Mouse (Mus musculus) kidney, postnatal 10 days (tissue): ENCODE measurements around the gene Scarb1.

Source experiments
- DNase-seq: peaks from one replicate; pipeline ENCODE4 v3.0.0; 2021; ENCODE audit warnings: mixed read lengths

Scarb1 gene

DNA sequence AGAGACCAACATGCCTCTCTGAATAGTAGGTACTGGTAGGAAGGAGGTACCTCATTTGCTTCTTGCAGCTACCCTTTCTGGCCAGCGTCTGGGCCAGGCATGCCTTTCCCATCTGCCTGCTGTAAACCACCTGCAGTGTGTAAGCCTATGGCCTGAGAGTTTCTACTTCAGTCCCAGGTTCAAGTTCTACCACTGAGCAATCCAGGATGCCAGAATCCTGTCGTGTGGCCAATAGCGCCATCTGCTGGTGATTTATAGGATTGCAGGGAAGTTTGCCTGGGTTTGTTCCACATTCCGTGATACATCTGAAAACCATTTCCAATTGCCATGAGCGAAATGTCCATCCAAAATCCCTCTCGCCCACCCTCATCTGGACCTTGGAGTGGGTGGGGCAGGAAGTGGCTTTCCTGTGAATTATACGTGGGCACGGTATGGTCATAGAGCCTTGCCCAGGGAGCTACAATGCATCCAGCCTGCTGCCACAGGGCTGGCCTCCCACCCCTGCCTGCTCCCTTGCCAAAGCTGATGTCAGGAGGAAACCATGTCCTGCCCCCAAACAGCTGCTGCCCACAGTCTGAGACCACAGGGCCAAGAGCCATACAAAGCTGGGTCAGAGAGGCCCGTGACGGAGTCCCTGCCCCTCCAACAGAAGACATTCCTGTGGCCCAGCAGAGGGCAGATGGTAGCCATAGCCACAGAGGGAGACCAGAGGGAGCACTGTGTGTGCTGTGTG lies 72.7 kb downstream of the Scarb1 start:
- peak; percentile 87 for DNase-seq

DNA sequence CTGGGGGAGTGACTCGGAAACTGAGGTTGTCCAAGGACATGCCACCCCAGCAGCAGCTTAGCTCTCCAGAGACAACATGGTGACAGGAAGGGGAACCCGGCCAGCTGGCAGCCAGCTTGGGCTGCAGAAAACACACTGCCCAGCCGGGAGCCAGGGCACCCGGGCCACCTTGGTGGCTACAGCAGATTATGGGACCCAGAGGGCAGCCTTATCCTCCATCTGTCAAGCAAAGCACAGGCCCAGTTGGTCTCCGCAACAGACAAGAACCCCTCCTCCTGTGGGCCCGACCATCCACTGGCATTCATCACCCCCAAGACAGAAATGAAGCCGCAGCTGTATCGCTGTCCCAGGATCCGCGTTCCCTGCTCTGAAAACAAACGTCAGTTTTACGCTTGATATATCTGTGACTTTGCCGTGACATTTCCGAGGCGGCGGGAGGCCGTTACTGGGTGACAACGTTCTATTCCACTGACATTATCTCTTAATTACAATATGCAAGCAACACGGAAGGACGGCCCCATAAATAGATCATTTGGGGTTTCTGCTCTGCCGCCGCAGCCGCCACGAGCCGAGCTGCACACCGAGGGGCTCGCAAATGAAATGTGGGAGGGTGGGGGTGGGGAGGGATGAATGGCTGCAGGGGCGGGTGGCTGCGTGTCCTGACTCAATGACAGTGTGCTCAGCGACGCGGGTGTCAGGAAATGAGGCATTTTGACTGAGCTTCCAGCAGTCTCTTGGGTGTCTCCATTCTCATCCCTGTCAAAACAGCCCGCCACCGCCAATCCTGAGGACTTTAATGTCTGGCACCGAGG lies 73.5 kb downstream of the Scarb1 start:
- DNase-seq, result peak; percentile 58

DNA sequence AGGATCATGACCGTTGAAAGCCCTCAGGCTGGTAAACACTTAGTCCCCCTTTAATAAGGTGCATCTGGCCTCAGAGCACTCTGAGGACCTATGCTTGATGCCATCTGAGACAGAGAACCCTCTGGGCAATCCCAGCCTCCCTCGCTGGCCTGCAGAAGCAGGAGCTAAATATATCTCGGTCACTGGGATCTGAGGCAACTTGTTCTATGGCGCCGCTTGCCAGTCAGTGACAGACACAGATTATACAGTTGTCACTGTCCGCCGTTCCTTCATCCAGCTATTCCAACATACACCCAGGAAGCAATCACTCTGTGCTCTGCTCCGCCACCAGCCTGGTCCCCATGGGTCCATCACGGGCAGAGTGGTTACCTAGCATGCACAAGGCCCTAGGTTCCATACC lies 74.8 kb downstream of the Scarb1 start:
- DNase-seq, result no peak

DNA sequence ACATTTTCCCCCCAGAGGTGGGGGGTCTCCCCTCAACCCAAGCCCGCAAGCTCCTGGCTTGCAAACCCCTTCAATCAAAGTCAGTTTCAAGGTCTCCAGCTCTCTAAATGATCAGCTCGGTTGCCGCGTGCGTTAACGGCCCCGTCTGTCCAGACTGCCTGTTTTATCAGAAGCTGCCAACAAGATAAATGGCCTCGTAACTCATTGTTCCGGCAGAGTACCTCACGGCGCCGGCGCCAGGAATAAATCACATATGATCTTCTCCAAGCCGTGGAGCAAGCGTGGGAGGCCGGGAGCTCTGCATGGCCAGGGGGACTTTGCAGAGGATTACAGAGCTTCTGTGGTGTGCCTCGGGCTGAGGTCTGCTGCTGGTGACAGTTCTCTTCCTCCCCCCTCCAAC lies 76.2 kb downstream of the Scarb1 start:
- peak; percentile 63 for DNase-seq

DNA sequence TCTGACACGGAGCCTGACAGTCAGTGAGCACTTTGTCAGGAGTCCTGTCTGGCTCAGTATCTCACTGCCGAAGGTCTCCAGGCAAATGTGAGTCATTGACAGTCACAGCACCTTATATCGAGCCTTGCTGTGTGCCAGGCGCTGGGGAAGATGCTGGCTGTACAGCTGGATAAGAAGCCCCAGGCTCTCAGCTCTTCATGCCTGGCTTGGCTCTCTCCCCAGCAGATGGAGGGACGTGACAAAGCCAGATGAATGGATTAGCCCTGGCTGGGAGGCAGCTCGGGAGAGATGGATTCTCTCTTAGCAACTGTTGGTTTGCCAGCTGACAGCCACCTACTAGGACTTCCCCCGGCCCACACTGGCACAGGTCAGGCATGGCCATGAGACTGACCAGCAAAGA lies 78.3 kb downstream of the Scarb1 start:
- no peak for DNase-seq

DNA sequence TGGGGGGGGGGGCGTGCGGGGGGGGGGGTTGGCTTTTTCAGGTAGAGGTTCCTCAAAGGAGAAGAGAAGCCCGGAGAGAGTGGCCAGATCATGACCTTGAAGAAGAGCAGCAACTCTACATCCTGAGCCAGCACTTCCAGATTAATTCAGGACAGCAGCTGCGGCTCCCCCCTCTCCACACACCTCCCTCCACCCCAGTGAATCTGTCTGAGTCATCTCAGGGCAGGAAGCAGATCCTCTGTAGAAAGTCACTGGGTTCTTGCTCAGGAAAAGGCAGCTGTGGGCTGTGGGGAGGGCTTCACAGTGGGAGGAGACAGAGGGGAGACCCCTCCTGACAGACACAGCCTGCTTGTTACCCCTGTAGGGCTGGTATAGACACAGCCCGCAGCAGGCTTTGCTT lies 87.0 kb downstream of the Scarb1 start:
- peak; percentile 48 for DNase-seq

DNA sequence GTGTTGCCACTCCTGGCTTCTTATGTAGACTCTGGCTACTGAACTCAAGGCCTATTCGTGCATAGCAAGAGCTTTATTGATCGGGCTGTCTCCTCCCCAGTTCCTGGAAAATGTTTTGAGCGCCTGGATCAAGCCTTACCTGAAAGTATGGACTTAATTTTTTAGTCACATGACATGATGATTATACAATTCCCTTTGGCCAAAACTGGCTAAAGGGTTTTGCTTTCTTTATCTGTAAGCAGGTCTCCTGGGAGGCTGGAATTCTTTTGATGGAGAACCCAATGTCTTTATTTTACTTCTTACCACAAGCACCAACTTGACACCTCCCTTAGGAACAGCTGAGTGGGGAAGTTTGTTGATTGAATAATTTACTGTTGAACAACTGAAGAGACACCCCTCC lies 87.4 kb downstream of the Scarb1 start:
- DNase-seq, result no peak

DNA sequence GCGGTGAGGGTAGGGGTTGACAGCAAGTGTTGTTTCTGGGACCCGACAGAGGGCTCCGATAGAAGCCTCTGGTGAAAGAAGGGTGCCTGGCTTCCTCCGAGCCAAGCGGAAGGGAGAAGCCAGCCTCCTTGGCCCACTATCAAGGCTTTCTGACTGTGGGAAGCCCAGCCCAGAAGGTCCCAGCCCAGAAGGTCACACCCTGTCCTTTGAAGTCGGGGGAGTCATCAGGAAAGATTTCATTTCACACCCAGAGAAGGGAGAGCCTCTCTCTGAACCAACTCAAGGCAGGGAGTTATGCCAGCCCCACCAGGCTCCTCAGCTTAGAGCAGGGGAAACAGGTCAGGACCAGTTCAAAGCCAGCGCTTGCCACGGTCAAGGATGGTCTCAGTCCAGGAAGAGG lies 88.2 kb downstream of the Scarb1 start:
- DNase-seq, result peak; percentile 77

DNA sequence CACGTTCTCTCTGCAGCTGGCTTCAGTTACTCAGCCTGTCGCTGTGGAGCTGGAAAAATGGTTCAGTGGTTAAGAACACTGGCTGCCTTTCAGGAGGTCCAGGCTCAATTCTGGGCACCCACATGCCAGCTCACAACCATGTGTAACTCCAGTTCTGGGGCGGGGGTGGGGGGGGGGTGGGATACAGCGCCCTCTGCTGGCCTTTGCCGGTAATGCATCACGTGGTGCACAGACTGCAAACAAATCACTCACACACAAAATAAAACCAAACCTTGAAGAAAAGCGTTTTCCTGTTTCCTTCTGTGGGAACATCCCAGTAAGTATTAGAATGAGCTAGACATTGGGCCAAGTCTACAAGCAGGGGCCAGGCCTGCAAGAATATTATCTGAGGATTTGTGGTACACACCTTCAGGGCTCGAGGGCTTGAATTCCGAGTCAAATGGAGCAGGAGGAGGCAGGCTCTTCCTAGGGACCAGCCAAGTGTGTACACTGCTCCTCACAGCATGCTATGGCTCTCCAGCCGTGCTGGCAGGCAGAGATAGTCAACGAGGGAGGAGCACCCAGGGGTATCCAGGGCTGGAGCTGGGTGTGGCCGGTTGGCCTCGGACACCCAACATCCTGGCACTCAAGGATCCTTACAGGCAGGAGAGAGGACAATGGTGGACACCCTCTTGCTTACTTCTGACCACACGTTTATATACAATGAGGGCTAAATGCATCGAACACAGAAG lies 88.8 kb downstream of the Scarb1 start:
- peak; percentile 26 for DNase-seq

DNA sequence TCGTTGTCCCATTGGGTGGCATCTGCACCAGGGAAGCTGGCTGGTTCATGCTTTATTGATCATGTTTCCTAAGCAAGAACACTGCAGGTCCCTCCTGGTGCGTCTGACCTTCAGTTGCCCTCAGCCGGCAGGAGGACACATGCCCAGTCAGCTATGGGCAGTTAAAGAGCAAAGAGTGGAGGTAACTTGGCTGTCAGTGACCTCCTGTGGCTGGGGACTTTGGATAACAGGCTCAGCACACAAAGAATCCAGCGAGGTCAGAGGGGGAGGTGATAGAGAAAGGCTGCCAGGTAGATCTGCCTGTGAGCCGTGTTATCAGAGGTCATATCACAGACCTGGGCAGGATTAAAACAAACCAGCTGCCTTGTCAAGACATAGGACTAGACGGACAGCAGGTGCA lies 91.7 kb downstream of the Scarb1 start:
- DNase-seq, result no peak

DNA sequence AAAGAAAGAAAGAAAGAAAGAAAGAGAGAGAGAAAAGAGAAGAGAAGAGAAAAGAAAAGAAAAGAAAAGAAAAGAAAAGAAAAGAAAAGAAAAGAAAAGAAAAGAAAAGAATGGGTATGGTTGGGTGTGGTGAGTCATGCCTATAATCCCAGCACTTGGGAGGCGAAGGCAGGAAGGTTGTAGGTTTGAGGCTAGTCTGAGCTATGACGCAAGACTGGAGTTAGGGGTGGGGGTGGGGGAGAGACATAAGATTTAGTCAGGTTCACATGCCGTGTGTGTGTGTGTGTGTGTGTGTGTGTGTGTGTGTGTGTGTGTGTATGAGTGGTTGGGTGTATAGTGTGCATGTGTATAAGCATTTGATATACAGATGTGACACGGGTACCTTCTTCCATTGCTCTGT lies 94.2 kb downstream of the Scarb1 start:
- no peak for DNase-seq

DNA sequence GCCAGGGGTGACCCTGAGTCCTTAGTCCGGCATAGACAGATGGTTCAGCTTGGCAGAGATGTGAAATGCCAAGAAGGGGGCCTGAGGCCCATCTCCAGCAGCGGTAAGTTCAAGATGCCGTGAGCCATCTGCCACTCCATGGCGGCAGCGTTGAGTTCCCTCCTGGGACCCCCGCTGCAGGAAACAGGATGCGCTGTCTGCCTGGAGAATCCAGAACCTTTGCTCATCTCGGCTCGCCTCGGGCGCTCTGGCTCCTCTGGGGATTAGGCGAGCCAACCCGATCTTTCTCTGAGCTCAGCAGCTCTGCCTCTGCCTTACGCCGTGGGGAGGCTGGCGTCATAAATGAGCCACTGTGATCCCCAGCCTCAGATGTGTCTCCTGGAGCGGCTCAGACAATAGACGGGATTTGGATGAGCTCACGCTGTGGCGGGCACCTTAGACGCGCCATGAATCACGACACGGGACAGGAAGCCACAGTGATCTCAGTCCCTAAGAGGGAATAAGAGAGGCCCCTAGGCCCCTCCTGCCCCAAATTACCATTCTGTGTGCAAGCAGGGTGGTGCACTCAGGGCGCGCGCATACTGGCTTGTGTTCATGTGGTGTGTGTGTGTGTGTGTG lies 95.3 kb downstream of the Scarb1 start:
- DNase-seq, result peak; percentile 76

DNA sequence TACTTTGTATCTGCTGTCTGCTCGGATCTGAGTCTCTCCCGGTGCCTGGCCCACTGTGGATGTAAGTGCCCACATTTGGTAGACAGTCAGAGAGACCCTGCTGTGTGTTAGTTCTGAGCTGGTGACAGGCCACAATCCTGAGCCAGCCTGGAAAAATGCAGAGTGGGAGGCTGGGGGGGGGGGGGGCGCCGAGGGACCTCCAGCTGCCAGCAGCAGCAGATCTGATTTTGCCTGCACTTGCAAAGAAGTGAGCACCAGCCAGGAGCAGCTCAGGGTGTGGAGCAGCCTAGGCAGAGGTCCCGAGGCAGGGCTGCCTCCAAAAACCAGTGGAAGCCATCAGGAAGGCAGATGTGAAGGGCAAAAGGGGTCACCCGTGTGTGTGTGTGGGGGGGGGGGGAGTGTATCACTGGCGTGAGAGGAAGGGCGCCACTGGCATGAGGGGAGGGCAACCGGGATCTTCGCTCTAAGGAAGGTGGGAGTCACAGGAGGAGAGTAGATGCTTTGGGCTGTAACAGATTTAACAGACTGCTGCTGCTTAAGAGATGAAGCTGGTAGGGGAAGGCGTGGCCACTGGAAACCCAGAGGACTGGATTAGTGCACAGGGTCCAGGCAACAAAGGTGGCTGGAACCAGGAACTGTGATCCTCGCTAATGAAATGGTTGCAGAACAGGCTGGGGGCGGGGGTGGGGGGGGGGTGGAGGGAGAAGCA lies 95.9 kb downstream of the Scarb1 start:
- no peak for DNase-seq

DNA sequence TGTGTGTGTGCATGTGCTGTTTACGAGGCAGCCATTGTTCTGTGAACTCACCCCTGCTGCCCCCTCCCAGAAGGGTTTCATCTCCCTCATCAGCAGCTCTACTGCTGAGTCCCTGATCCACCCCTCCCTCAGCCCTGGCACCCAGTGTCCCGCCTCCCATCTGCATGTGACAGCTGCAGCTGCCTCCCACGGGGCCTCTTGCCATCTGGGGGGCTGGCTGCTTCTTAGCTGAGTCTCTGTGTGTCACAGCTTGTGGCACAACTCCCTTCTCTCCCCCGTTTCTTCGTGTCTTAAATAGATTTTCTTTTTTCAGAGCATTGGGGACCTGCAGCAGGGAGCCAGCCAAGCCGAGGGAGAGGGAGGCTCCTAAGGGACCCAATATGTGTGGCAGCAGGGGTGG lies 97.0 kb downstream of the Scarb1 start:
- DNase-seq, result peak; percentile 26

DNA sequence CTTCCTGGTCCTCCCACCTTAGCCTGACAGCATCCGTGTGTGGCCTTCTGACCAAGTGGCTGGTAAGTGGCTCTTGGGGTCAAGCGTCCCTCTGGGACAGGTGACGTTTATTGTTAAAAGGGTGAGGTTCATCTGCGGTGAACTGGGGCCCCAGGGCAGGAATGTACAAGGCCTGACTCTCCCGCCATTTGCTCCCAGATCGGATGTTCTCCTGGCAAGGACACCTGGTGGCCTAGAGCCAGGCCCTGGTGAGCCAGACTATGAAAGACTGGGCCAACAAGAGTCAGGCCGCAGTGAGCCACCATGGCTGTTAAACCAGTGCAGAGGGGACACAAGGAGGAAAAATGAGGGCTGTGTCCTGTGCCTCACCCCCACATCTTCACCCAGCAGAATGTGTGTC lies 98.8 kb downstream of the Scarb1 start:
- DNase-seq, result no peak

DNA sequence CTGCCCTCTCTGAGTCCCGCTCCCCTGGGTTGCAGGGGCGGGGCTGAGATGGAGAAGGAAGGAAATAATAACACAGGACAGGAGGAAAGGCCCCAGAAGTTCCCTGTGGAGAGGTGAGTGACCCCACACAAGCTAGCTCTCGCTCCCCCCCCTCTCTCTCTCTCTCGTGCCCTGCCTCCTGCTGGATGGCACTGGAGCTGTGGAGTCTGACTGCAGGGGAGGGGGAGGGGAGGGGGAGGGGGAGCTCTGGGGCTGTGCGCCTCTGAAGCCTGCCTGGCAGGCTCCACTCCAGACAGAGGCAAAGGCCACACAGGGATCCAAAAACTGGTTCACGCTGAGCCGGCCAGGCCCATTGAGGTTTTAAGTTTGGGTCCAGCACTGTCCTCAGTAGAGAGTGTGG lies 99.3 kb downstream of the Scarb1 start:
- DNase-seq, result no peak

DNA sequence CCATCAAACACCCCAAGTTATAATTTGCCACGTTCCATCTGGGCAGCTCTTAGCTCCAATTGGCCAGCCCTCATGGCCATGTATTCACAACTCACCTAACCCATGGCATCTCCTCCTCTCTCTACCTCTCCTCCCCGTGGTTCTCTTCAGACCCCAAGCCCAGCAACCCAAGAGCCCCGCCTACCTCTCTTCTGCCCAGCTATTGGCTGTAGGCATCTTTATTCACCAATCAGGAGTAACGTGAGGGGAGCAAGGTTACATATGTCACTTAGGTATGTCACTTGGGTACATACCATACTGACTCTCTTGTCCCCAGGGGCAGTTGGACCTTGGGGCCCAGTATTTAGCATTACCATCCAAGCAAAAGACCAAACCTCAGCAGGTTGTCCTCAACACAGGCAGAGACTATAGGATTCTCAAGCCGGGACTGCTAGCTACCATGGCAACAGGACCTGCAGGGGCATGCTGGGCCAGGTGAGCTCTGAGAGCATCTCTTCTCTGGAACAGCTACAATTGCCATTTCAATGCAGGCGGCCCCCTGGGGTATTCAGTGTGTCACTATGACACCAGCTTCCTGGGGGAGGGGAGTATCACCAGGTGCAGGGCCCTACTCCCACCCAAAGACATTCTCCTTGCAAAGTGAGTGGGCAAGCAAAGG lies 100.6 kb downstream of the Scarb1 start:
- no peak for DNase-seq

DNA sequence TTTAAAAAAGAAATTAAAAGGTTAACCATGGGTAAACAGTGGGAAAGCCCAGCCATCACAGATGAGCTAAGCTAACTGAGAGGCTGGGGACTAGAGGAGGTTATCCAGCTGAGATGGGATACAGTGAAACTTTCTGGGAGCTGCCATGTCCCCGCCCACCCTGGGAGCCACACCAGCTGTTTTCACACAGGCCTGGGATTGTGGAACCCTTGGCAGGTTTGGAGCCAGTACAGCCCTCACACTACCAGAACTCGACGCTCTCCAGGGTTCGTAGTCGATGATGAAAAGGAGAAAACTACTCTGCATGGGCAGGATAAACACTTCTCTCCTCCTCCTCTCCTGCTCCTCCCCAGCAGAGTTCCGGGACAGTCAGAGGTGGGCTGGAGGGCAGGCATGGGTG lies 105.0 kb downstream of the Scarb1 start:
- peak; percentile 77 for DNase-seq

DNA sequence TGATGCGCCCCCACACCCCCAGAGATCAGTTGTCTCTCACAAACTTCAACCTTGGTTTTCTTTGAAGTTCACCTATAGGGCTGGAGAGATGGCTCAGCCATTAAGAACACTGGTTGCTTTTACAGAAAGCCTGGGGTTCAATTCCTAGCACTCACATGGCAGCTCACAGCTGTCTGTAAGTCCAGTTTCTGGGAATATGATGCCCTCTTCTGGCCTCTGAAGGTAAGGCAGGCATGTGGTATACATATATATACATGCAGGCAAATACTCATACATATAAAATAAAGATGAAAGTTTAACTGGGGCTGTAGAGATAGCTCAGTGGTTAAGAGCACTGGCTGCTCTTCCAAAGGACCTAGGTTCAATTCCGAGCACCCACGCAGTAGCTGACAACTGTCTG lies 105.5 kb downstream of the Scarb1 start:
- no peak for DNase-seq

DNA sequence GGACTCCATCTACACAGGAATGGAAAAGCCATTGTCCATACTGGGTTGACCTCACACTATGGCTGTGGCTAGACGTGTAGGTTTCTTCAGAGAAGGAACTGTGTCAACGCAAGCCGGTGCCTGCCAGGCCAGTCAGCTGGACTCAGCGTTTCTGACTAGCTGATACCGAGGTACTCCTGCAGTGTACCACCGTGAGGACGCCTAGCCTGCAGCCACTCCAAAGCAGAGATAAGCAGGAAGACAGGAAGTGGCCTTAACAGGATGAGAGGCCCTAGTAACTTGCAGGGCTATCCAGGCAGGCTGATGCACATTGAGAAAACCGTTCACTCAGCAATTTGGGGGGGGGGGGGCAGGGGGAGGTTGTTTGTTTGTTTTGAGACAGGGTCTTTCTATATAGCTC lies 106.5 kb downstream of the Scarb1 start:
- no peak for DNase-seq

DNA sequence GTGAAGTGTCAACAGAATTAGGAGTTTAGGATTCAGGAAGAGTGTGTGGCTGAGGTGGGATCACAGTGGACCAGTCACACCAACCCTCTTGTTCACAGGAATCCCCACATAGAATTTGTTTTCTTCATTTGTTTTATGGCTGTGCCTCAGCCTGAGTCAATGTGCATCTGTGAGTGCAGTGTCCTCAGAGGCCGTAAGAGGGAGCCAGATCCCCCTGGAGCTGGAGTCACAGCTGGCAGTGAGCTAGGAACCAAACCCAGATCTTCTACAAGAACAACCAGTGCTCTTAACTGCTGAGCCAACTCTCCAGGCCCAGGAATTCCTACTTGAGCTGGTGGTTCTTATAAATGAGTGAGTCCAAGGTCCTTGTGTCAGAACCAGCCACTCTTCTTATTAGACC lies 107.4 kb downstream of the Scarb1 start:
- no peak for DNase-seq

DNA sequence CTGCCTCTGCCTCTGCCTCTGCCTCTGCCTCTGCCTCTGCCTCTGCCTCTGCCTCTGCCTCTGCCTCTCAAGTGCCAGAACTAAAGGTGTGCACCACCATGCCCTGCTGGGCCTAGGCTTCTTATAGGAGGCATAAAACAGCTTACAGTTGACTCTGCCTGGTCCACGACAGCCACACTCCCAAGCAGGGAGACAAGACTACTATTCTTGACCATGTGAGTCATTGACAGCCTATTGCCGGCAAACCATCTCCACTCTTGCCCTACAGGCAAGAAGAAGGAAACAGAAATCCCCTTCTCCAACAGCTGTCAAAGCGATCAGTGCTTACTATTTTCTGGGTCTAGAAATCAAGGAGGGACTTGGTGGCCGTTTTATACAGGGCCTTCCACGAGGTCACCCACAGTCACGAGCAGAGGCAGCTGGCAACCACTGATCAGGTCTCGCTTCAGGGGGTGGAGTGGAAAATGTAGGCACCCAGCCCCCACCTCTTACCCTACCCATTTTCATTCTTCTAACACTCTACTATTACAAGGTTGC lies 108.4 kb downstream of the Scarb1 start:
- no peak for DNase-seq
